Mouse (Mus musculus) heart, postnatal 0 days (tissue): ENCODE measurements around the gene Fbxl7.
A peak's percentile ranks its signal among the peaks of the same experiment; 100 is the strongest.

Experiments used
- CTCF ChIP-seq: IDR thresholded peaks from 2 replicates; pipeline ENCODE4 v1.5.1; 2016; ENCODE audit warnings: antibody characterized with exemption, control low read depth, low read depth
- EP300 ChIP-seq: IDR thresholded peaks from 2 replicates; pipeline ENCODE4 v1.6.1; 2016; ENCODE audit warnings: antibody characterized with exemption, low read depth

DNA sequence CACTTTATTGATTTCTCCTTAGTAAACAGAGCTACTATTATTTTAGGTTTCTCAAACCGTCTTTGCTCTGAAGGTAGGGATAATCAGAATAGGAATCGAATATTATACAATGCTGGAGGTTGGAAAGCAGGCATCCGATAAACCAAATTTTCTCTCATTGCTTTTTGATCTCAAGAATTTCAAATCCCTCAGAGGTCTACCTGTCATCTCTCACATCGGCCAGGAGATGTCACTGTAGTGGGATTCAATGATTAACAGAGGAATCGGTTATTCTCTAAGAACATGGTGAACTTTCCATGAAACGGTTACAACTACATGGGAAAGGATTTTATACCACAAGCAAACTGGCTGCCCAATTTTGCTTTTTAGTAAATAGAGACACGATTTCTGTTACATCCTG lies 255.7 kb downstream of the Fbxl7 start:
- TF ChIP-seq CTCF (peak; percentile 37; the same call in 1 of the 2 replicates), EP300 (no peak)
